Comparison of ENCODE assay signal across 8 mouse cellular contexts in the genomic region with DNA sequence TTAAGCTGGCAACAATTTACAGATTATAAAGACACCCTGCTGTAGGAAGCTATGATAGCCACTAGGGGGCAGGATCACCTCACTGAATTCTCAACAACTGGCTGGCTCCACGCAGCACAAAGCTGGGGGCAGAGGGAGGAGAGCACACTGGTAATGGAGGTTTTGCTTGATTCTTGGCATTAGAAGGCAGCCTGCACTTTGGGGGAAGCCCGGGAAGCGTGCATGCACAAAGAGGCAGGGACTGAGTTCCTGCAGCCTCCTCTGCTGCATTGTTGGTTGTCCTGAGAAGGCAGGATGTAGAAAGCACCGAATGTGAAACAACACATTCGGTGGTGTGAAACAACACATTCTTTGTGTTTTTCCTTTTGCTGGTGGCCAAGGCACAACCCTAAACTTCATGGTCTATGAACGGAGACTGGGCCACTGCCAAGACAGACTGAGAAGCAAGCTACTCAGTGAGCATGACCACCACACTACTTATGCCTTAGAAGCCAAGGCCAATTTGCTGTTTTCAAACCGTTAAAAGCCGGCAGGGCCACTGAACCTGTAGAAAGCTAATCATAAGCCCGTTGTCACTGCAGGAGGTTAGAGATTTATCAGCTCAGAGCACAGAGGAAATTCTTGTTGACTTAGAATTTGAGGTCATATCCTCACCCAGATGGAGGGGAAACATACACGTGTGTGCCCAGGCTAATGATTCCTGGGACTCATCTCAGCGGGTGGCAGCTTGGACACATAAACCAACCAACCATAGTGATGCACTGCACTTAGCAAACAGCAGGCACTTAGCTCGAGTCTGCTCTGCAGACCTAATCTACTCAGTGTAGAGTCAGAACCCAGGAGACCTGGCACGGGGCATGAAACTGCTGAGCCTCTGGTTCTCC.
DNase-seq lines count a peak whose midpoint lies in the region; ATAC-seq lines count a peak whose summit lies in the region.

No protein-coding gene starts in this region.

- H3K4me2 ChIP-seq in embryonic facial prominence, embryonic 12.5 days (replicated peaks): peak overlapping the region; percentile 14
- peak overlapping the region; percentile 31 for H3K4me2 ChIP-seq in midbrain, embryonic 15.5 days

- peak; percentile 81 for ATAC-seq in embryonic facial prominence, embryonic 12.5 days (ENCODE audit: insufficient number of reproducible peaks, insufficient read depth, low FRiP score, low TSS enrichment)
- ATAC-seq in midbrain, embryonic 15.5 days (replicated peaks): peak; percentile 96

- no peak overlapping the region for H3K4me3 ChIP-seq in embryonic facial prominence, embryonic 12.5 days
- H3K4me3 ChIP-seq in midbrain, embryonic 15.5 days: no peak overlapping the region

- intact Hi-C loops in left cerebral cortex, postnatal 4 days (cut with DNase I): loop anchor here (5.0 kb wide), 3 partner anchors 98 to 708 kb away; no protein-coding TSS in a partner anchor

- H3K9me3 ChIP-seq in embryonic facial prominence, embryonic 12.5 days: no peaks in the 10 kb centered on the region
- no peaks in the 10 kb centered on the region for H3K9me3 ChIP-seq in midbrain, embryonic 15.5 days

- H3K27me3 ChIP-seq in embryonic facial prominence, embryonic 12.5 days: no peaks in the 10 kb centered on the region
- no peaks in the 10 kb centered on the region for H3K27me3 ChIP-seq in midbrain, embryonic 15.5 days (replicated peaks)

- H3K4me1 ChIP-seq in embryonic facial prominence, embryonic 12.5 days: 0 out of 2 replicates have a peak, but pooled peaks cover 4% of the 10 kb centered on the region
- peaks cover 9% of the 10 kb centered on the region for H3K4me1 ChIP-seq in midbrain, embryonic 15.5 days

- DNase-seq in 3134 (ENCODE audit: extremely low read depth, insufficient read length, low spot score): peak; percentile 69
- DNase-seq in adrenal gland, postnatal 25 days: peak; percentile 61
- DNase-seq in heart, adult 18-20 months: peak; percentile 72 to 89
- DNase-seq in kidney, adult 18-20 months: peak; percentile 75
- peak; percentile 83 for DNase-seq in left cerebral cortex, postnatal 4 days
- peak; percentile 5 to 25 for DNase-seq in spleen, postnatal 36 days (ENCODE audit: low spot score in 2 of 2)

- 0 out of 2 replicates have a peak, but pooled peaks cover 6% of the 10 kb centered on the region for H3K36me3 ChIP-seq in embryonic facial prominence, embryonic 12.5 days
- no peaks in the 10 kb centered on the region for H3K36me3 ChIP-seq in midbrain, embryonic 15.5 days (replicated peaks)

- no peak overlapping the region for H3K9ac ChIP-seq in embryonic facial prominence, embryonic 12.5 days
- no peak overlapping the region for H3K9ac ChIP-seq in midbrain, embryonic 15.5 days

- H3K27ac ChIP-seq in embryonic facial prominence, embryonic 12.5 days: no peak overlapping the region; the same call in 1 of the 2 replicates
- H3K27ac ChIP-seq in midbrain, embryonic 15.5 days: peak overlapping the region; percentile 73

- 35% methylated on average over 13 of the region's 13 CpGs for WGBS in embryonic facial prominence, embryonic 12.5 days
- 27% methylated on average over 13 of the region's 13 CpGs for WGBS in midbrain, embryonic 15.5 days

Comparison
In these comparisons a context has a peak if more than half of its experiments do, and no peak if none do; other contexts are left out.
1. DNase-seq: peak in every context shown above with its lines; median percentile 83 in left cerebral cortex, postnatal 4 days; 80 in heart, adult 18-20 months; 75 in kidney, adult 18-20 months; 69 in 3134; 61 in adrenal gland, postnatal 25 days; 15 in spleen, postnatal 36 days.